In the genomic region with DNA sequence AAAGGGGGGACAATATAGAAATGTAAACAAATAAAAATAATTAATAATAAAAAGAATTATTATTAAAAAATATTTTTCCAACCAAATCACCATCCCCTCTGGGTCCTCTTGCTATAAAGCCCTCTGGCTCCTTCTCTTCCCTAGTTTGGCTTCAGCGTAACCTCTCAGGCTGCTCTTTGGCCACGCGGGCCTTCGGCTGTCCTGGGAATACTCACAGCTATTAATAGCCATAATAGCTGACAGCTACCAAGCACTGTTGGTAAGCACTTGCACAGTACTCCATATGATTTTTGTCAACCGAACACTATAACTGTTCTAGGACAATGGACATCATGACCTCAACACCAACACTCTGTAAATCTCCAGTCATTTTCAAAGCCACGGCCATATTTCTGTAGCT, we compare ENCODE assay signal across 22 mouse cellular contexts. TPM values are rescaled to one million over a fixed set of nuclear protein-coding genes. Genes with fewer than 3 reads are reported as not detected.
DNase-seq lines count a peak whose midpoint lies in the region; ATAC-seq and TF ChIP-seq lines count a peak whose summit lies in the region.
"Had no signal": no experiment of that assay in that cellular context is flagged by ENCODE, and none has a peak within 500 bp of the region (broad histone marks: within the 10 kb centered on the region; RNA-seq: fewer than 3 reads in every experiment).

No protein-coding gene starts in this region.

- ATAC-seq in lung, embryonic 14.5 days (ENCODE audit: insufficient read depth), result no peak
- peak; percentile 60; the same call in 1 of the 2 replicates for ATAC-seq in heart, embryonic 15.5 days (replicated peaks; ENCODE audit: insufficient number of reproducible peaks, insufficient read depth, low FRiP score, low read depth)
- ATAC-seq in hindbrain, embryonic 14.5 days (ENCODE audit: low FRiP score), result no peak
- ATAC-seq: forebrain, embryonic 16.5 days; inflammation-experienced regulatory T-cells, adult 6 months; midbrain, embryonic 16.5 days had no signal

- H3K27ac ChIP-seq in lung, embryonic 14.5 days (ENCODE audit: low read depth), result no peak overlapping the region
- no peak overlapping the region for H3K27ac ChIP-seq in heart, embryonic 15.5 days
- H3K27ac ChIP-seq in hindbrain, embryonic 14.5 days, result no peak overlapping the region
- H3K27ac ChIP-seq: embryonic facial prominence, embryonic 13.5 days had no signal

- no peaks in the 10 kb centered on the region for H3K9me3 ChIP-seq in lung, embryonic 14.5 days (ENCODE audit: low read depth, low read length)
- no peaks in the 10 kb centered on the region for H3K9me3 ChIP-seq in heart, embryonic 15.5 days (replicated peaks)
- H3K9me3 ChIP-seq in hindbrain, embryonic 14.5 days (ENCODE audit: control insufficient read depth, low read length), result no peaks in the 10 kb centered on the region
- H3K9me3 ChIP-seq: embryonic facial prominence, embryonic 13.5 days; megakaryocyte, embryonic 14.5 days had no signal

- 70% methylated on average over 6 of the region's 6 CpGs for WGBS in lung, embryonic 14.5 days
- WGBS in heart, embryonic 15.5 days, result 46% methylated on average over 6 of the region's 6 CpGs
- WGBS in hindbrain, embryonic 14.5 days, result 92% methylated on average over 6 of the region's 6 CpGs

- no peak overlapping the region for H3K9ac ChIP-seq in lung, embryonic 14.5 days
- no peak overlapping the region for H3K9ac ChIP-seq in heart, embryonic 15.5 days
- H3K9ac ChIP-seq in hindbrain, embryonic 14.5 days, result no peak overlapping the region
- H3K9ac ChIP-seq: embryonic facial prominence, embryonic 13.5 days had no signal

- H3K4me1 ChIP-seq in lung, embryonic 14.5 days (ENCODE audit: insufficient read depth), result no peaks in the 10 kb centered on the region
- no peaks in the 10 kb centered on the region for H3K4me1 ChIP-seq in heart, embryonic 15.5 days (replicated peaks)
- peaks cover 3% of the 10 kb centered on the region; the same call in 1 of the 2 replicates for H3K4me1 ChIP-seq in hindbrain, embryonic 14.5 days (replicated peaks; ENCODE audit: control insufficient read depth, insufficient read depth, low read length)
- H3K4me1 ChIP-seq: embryonic facial prominence, embryonic 13.5 days; megakaryocyte, embryonic 14.5 days had no signal

- H3K27me3 ChIP-seq in lung, embryonic 14.5 days (ENCODE audit: insufficient read depth, low read length), result no peaks in the 10 kb centered on the region
- no peaks in the 10 kb centered on the region for H3K27me3 ChIP-seq in heart, embryonic 15.5 days
- H3K27me3 ChIP-seq in hindbrain, embryonic 14.5 days (ENCODE audit: control insufficient read depth, insufficient read depth, low read length), result no peaks in the 10 kb centered on the region
- H3K27me3 ChIP-seq: embryonic facial prominence, embryonic 13.5 days; megakaryocyte, embryonic 14.5 days had no signal

- TF ChIP-seq CTCF in lung, embryonic 14.5 days (IDR thresholded peaks at IDR 0.05; ENCODE audit: low read depth), result no peak

- peak; percentile 34 to 49 for DNase-seq in heart, adult 18-20 months
- no peak for DNase-seq in heart, postnatal 25 days (ENCODE audit: low spot score)
- peak; percentile 27 for DNase-seq in lung, embryonic 14.5 days
- DNase-seq in lung, postnatal 14 days, result no peak
- DNase-seq in cerebellum, adult 8-10 months, result no peak
- DNase-seq in hindbrain, embryonic 14.5 days (ENCODE audit: low spot score), result no peak
- DNase-seq: adrenal gland, postnatal 36 days; cerebellum, adult 9-10 months; left cerebral cortex, postnatal 4 days; lung, adult 2 months; right cerebral cortex, adult 18-20 months; spleen, adult 18-20 months; thymus, adult 18-20 months had no signal

- H3K4me3 ChIP-seq in lung, embryonic 14.5 days (ENCODE audit: low read depth, low read length), result no peak overlapping the region
- no peak overlapping the region for H3K4me3 ChIP-seq in heart, embryonic 15.5 days
- H3K4me3 ChIP-seq in hindbrain, embryonic 14.5 days (replicated peaks; ENCODE audit: low read length), result no peak overlapping the region
- H3K4me3 ChIP-seq: embryonic facial prominence, embryonic 13.5 days; megakaryocyte, embryonic 14.5 days had no signal

- intact Hi-C loops in heart, postnatal 25 days (cut with DNase I), result no loop called here

- no peak overlapping the region for H3K4me2 ChIP-seq in lung, embryonic 14.5 days
- H3K4me2 ChIP-seq in heart, embryonic 15.5 days, result no peak overlapping the region
- H3K4me2 ChIP-seq in hindbrain, embryonic 14.5 days (replicated peaks), result no peak overlapping the region
- H3K4me2 ChIP-seq: embryonic facial prominence, embryonic 13.5 days had no signal

- peaks cover 18% of the 10 kb centered on the region for H3K36me3 ChIP-seq in lung, embryonic 14.5 days (ENCODE audit: insufficient read depth)
- peaks cover 6% of the 10 kb centered on the region; the same call in 1 of the 2 replicates for H3K36me3 ChIP-seq in heart, embryonic 15.5 days
- peaks cover 8% of the 10 kb centered on the region; the same call in 1 of the 2 replicates for H3K36me3 ChIP-seq in hindbrain, embryonic 14.5 days (replicated peaks; ENCODE audit: control insufficient read depth, insufficient read depth)

RNA-seq across cellular contexts. Expression of gene Gpr88, which starts 35.5 kb away (rescaled TPM):
- under 1 TPM; 0.12 to 0.23 TPM for total RNA-seq in heart, adult 18-20 months (2021)
- under 1 TPM in 1 of 2 experiments, not detected in 1; 0.75 TPM for total RNA-seq in heart, postnatal 25 days (2021)
- 1.3 and 1.7 TPM in 2 replicates for polyA plus RNA-seq in lung, embryonic 14.5 days (2014; fragmentation: Nextera tagmentation; extraction: Ambion mirVana)
- polyA plus RNA-seq in heart, embryonic 15.5 days (2015; fragmentation: Nextera tagmentation; extraction: Ambion mirVana), result 0.34 and 0.35 TPM in 2 replicates
- 6.8 and 7.4 TPM in 2 replicates for polyA plus RNA-seq in hindbrain, embryonic 14.5 days (2014; fragmentation: Nextera tagmentation; extraction: Ambion mirVana)
- total RNA-seq: gastrocnemius, adult 8-10 months; liver, adult 2 months had no signal
- polyA plus RNA-seq: C2C12; inflammation-experienced regulatory T-cells, adult 6 months; liver, adult 2 months had no signal

Comparison
In these comparisons a context has a peak if more than half of its experiments do, and no peak if none do; other contexts are left out.
1. DNase-seq: peak in heart, adult 18-20 months (2 of 2) and lung, embryonic 14.5 days (single experiment); none in heart, postnatal 25 days (single experiment), lung, postnatal 14 days (single experiment), cerebellum, adult 8-10 months (single experiment) and hindbrain, embryonic 14.5 days (single experiment).